Mouse (Mus musculus): ENCODE results near the gene Wfikkn1. TPM values are rescaled to one million over a fixed set of nuclear protein-coding genes. Genes with fewer than 3 reads are reported as not detected.

Wfikkn1 gene
- total RNA-seq (2023; ENCODE audit: inconsistent age), result 5.7 to 6.6 TPM (median 6.0 TPM) in 4 replicates

DNA sequence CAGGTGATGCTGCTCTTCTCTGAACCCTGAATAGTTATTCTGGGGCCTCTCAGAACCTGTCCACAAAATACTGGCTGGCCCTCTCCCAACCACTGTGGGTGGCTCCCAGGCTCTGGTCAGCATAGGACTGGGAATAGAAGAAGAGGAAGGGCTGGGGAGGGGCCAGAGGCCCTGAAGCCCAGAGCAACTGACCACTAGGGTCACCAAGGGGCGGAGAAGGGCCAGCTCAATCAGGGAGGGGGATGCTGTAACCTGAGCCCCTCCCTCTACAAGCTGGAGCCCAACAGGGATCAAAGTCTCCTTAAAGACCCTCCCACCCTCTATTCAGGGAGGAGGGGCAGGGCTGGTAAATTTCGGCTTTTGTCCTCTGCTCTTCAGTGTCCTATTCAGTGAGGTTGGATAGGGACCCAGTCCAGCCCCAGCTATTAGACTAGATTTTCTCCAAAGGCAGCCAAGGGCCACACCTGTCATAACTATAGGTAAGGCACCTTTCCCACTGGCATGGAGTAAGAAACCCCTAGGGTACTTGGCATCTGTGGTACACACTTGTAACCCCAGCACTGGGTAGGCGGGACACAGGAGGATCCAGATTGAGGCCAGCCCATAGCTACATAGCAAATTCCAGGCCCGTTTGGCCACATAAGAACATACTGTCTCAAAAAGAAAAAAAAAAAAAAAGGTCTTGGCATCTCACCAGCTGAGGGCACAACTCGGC is at the start of gene Wfikkn1:
Gene Wfikkn1, minus strand, starts transcription at position 663 of the 715 bp plus-strand sequence.

DNA sequence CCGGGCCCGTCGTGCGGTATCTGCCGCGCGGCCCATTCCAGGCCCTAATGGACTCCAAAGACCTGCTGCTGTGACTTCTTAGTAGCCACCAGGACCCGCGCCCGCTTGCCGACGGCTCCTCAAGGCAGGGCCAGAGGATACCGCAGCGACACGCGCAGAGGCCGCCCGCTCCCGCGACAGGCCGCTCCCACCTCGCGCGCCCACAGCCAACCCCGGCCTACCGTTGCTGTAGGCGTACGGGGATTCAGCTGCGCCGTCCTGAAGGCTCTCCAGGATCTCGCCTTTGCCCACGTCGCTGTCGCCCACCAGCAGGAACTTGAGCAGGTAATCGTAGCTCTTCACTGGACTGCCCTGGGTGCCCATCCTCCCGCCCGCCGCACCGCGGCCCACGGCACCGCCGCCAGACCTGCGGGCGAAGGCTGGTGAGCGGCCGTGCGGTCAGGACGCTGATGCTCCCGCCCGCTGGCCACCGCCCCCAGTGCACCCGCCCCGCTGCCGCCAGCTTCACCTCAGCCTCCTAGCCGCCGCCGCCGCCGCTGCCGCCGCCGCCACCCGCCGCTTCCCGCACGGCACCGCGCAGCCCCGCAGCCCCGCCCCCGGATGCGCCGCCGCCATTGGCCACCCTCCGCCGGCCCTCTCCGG is 38.6 kb upstream of the Wfikkn1 start, which contains the start of gene Rab40c:
Gene Rab40c, minus strand, starts transcription at position 584 of the 642 bp plus-strand sequence.

DNA sequence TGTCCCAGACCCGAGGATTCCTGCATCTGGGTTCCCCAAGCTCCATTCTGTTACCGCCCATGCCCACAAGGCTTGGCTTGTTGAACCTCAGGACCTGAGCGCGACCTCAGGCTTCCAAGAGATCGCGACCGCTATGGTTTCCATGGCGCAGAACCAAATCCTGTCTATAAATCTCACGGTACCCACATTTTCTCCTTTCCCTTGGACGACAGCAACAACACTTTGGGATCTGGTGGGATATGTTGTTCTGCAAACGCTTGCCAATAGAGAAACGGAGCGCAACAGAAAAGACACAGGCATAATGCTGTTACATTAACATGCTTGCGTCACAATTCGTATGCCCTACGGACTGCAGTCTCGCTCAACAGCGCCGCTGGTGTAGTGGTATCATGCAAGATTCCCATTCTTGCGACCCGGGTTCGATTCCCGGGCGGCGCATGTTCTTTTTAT is 5.9 kb downstream of the Wfikkn1 start, which contains the start of gene Mettl26:
Gene Mettl26, plus strand, starts transcription at position 354 of the 450 bp plus-strand sequence.

DNA sequence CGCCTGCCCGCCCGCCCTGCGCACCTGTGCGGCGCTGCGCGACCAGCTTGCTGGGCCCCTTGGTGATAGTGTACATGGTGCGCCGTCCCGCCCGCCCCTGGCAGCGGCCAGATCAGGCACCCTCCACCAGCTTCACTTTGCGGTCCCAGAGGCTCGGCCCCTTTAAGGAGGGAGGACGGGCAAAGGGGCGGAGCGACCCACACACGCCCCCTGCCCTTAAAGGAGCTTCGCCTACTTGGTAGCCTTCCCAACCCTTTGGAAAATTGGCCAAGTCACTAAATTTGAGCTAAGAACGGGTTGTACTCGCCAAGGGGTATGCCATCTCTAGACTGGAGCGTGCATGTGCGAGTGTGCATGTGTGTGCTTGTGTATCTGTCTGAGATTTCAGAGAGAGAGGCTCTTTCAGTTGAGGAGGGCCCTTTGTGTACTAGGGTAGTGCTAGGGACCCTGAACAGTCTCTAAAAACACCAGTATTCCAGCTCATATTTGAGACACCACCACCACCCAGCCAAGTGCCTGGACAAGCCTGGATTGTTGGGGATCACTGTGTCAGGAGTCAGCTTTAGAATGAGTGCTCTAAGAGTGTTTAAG is 12.0 kb downstream of the Wfikkn1 start, which contains the start of gene Mcrip2:
Gene Mcrip2, minus strand, starts transcription at position 164 of the 591 bp plus-strand sequence.

DNA sequence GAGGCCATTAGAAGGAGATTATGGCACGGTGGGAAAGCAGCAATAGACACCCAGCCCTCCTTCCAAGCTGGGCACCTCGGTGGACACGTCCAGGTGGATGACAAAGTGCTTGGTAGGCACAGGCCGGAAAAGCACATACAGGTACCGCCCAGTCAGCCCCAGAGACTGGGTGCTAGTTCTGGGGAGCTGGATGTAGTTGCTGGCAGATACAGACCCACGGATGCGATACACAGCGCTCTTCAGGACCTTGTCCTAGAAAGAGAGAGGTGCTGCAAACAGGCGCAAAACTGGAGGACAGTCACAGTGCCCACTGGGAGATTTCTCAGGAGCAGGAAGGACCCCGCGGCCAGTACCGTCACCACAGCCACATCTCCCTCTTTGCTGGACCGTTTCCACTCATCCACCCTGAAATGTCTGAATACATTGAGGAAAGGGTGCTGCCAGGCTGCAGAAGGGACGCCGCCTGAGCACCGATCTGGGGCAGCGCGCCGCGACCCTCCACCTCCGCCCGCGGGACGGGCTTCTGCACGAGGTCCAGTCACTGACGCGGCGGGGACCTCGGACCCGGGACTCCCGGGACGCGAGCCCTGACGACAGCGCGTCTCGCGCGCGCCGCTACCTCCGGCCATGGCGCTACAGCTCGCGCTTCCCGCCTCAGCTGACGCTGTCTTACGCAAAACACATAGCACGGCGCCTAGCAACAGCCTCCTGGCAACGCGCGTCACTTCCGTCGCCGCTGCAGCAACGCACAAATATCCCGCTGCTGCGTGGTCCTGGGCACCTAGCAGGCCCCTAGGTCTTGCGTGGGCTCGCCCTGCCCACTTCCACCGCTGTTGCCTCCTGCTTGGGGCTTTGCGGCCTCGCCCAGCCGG is 19.6 kb downstream of the Wfikkn1 start, which contains the start of gene Wdr90:
Gene Wdr90, minus strand, starts transcription at position 670 of the 872 bp plus-strand sequence.

DNA sequence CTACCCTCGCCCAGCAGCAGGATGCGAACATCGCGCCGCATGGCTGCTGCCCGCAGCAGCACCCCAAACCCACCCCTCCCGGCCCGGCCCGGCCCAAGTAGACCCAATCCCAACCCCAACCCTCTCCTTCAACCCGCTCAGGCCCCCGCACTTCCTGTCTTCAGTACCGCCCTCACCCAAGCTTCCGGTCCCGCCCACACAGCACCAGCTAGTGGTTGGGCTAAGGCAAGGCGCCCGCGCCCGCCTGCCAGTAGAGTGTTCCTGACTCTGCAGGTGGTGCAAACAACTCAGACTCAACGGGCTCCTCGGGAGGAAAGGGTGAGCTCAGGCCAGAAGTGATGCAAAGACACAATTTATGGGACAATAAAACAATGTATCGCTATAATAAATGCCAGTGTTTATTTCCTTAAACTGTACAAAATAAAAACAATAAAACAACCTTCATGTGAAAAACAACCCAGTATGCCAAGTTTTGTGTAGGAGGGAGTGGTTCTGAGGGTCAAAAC is 36.2 kb downstream of the Wfikkn1 start, which contains the start of gene Rhot2:
Gene Rhot2, minus strand, starts transcription at position 456 of the 506 bp plus-strand sequence.

DNA sequence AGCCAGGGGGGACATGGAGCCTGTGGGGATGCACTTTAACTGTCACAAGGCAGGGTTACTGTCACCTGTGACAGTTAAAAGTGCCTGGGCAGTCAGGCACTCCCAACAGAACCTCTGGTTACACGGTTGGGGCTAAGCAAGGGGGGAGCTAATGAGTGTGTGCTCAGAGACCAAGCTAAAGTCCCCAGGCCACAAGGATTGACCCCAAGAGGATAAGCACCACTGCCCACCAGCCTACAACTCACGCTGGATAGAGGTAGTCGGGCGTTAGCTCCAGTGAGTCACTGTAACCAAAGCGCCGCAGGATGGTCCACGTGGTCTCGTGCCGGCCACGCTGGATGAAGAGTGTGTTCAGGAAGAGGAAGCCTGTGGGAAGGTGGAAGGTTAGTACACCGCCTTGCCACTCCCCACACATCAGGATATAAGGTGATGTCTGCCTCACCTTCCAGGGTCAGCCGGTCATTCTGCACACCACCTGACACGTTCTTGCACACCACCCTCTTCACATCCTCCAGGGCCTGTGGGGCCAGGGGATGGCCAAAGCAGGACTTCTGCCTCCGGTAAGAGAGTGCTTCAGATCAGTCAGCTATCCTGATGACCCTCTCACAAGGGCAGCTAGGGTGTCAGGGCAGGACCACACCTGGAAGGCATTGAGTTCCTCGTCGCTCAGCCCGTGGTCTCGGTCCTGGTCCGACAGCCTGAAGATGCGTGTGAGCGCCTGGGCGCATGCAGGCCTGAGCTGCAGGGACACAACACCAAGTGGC is 39.4 kb downstream of the Wfikkn1 start, which contains the start of gene Gm20683:
Gene Gm20683, minus strand, starts transcription at position 647 of the 764 bp plus-strand sequence.

DNA sequence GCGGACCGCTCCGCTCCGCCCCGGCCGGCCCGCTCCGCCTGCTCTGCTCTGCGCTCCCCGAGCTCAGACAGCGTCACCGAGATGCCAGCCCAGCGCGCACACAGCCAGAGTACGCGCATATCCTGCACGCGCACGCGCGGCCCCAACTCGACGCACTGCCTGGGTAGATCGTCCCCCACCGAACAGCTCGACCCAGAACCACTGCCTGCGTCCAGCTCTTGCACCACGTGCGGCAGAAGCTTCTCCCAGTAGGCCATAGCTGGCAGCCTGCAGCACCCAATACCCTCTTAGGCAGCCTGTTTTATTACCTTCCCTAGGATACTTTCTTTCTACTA is 43.6 kb downstream of the Wfikkn1 start, which contains the start of gene Rhbdl1:
Gene Rhbdl1, minus strand, starts transcription at position 220 of the 335 bp plus-strand sequence.

DNA sequence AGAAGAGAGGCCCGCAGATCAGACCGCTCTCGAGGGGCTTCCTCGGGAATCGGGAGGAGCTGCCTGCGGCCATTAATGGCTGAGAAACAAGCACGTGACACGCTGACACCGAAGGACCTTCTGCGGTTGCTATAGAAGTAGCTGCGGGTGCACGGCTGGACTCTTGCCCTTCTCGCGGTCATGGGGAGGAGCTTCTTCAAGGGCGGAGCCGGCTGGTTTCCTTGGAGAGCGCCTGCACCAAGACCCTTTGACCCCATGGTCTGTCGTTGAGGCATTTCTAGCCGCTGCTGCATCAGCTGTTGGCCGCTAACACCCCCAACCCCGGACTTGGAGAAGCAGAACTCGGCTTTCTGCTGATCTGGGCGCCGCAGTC is 47.4 kb downstream of the Wfikkn1 start, which contains the start of gene Stub1:
Gene Stub1, minus strand, starts transcription at position 114 of the 373 bp plus-strand sequence.

DNA sequence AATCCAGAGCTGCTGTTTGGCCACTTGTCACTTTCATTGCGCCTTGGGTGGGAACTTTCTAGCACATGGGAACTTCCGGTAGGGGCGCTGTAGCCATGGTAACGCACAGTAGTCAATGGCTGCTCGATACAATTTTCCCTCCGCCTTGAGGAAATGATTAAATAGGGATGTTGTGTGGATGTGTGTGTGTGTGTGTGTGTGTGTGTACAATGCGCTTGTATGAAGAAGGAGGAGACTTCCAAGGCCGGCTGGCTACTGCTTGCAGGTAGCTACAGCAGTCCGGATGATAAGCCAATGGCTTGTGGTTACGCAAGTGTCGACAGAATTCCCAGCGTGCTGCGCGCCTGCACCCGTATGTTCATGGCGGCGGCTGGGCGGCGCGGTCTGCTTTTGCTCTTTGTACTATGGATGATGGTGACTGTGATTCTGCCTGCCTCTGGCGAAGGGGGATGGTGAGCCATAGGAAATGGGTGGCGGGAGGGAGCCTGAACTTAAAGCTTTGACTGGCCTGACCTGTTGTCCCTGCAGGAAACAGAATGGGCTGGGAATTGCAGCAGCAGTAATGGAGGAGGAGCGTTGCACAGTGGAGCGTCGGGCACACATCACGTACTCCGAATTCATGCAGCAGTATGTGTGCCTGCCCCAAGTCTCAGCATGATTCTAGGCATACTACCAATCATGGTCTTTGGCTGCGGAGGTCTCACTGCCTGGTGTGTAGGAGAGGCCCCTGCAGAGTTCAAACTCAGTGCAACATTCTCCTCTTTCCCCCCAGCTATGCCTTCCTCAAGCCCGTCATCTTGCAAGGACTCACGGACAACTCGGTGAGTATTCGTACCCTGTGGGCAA is 51.7 kb downstream of the Wfikkn1 start, which contains the start of gene Jmjd8:
Gene Jmjd8, plus strand, starts transcription at position 156 of the 846 bp plus-strand sequence.

Other genes with a start within 250 kb of the Wfikkn1 start
- not detected in 4 replicates for gene Gng13, start 163.7 kb downstream of the Wfikkn1 start, total RNA-seq (2023; ENCODE audit: inconsistent age)
- gene Chtf18, start 153.4 kb downstream of the Wfikkn1 start, total RNA-seq (2023; ENCODE audit: inconsistent age), result 6.4 to 12.4 TPM (median 8.6 TPM) in 4 replicates
- 5.2 to 7.4 TPM (median 7.3 TPM) in 4 replicates for gene Rpusd1, start 153.2 kb downstream of the Wfikkn1 start, total RNA-seq (2023; ENCODE audit: inconsistent age)
- gene Mslnl, start 144.8 kb downstream of the Wfikkn1 start, total RNA-seq (2023; ENCODE audit: inconsistent age), result not detected in 4 replicates
- 1.6 TPM in 1 of 4 replicates, not detected in the others for gene Msln, start 126.5 kb downstream of the Wfikkn1 start, total RNA-seq (2023; ENCODE audit: inconsistent age)
- 27.3 to 40.0 TPM (median 36.0 TPM) in 4 replicates for gene Narfl, start 107.1 kb downstream of the Wfikkn1 start, total RNA-seq (2023; ENCODE audit: inconsistent age)
- 16.0 to 24.2 TPM (median 19.1 TPM) in 4 replicates for gene Haghl, start 95.2 kb downstream of the Wfikkn1 start, total RNA-seq (2023; ENCODE audit: inconsistent age)
- not detected in 4 replicates for gene Ccdc78, start 94.3 kb downstream of the Wfikkn1 start, total RNA-seq (2023; ENCODE audit: inconsistent age)
- 46.3 to 58.4 TPM (median 50.0 TPM) in 4 replicates for gene Fam173a, start 88.0 kb downstream of the Wfikkn1 start, total RNA-seq (2023; ENCODE audit: inconsistent age)
- 1.5 TPM in 1 of 4 replicates, not detected in the others for gene AC134908.4, start 85.2 kb downstream of the Wfikkn1 start, total RNA-seq (2023; ENCODE audit: inconsistent age)
- gene Metrn, start 83.7 kb downstream of the Wfikkn1 start, total RNA-seq (2023; ENCODE audit: inconsistent age), result 10.2 to 15.1 TPM (median 13.2 TPM) in 4 replicates
- not detected in 4 replicates for gene Fbxl16, start 71.8 kb downstream of the Wfikkn1 start, total RNA-seq (2023; ENCODE audit: inconsistent age)
- 17.0 to 23.5 TPM (median 22.7 TPM) in 4 replicates for gene Wdr24, start 57.2 kb downstream of the Wfikkn1 start, total RNA-seq (2023; ENCODE audit: inconsistent age)
- 26.8 to 30.2 TPM (median 29.3 TPM) in 4 replicates for gene Jmjd8, start 52.0 kb downstream of the Wfikkn1 start, total RNA-seq (2023; ENCODE audit: inconsistent age)
- 62.5 to 74.1 TPM (median 64.8 TPM) in 4 replicates for gene Stub1, start 47.5 kb downstream of the Wfikkn1 start, total RNA-seq (2023; ENCODE audit: inconsistent age)
- 0.84 to 2.9 TPM (median 1.9 TPM) in 4 replicates for gene Rhbdl1, start 43.6 kb downstream of the Wfikkn1 start, total RNA-seq (2023; ENCODE audit: inconsistent age)
- gene Gm20683, start 39.1 kb downstream of the Wfikkn1 start, total RNA-seq (2023; ENCODE audit: inconsistent age), result 3.4 to 4.4 TPM (median 3.6 TPM) in 4 replicates
- 61.4 to 71.1 TPM (median 69.6 TPM) in 4 replicates for gene Rhot2, start 36.0 kb downstream of the Wfikkn1 start, total RNA-seq (2023; ENCODE audit: inconsistent age)
- gene Wdr90, start 19.4 kb downstream of the Wfikkn1 start, total RNA-seq (2023; ENCODE audit: inconsistent age), result 33.3 to 45.0 TPM (median 38.3 TPM) in 4 replicates
- 0.69 to 3.3 TPM (median 3.0 TPM) in 3 of 4 replicates, not detected in the other for gene Mcrip2, start 12.1 kb downstream of the Wfikkn1 start, total RNA-seq (2023; ENCODE audit: inconsistent age)
- gene Mettl26, start 5.8 kb downstream of the Wfikkn1 start, total RNA-seq (2023; ENCODE audit: inconsistent age), result 24.4 to 27.9 TPM (median 26.1 TPM) in 4 replicates
- 20.9 to 25.3 TPM (median 23.0 TPM) in 4 replicates for gene Rab40c, start 38.9 kb upstream of the Wfikkn1 start, total RNA-seq (2023; ENCODE audit: inconsistent age)
- gene Pigq, start 64.1 kb upstream of the Wfikkn1 start, total RNA-seq (2023; ENCODE audit: inconsistent age), result 75.7 to 84.9 TPM (median 77.1 TPM) in 4 replicates
- gene Nhlrc4, start 64.1 kb upstream of the Wfikkn1 start, total RNA-seq (2023; ENCODE audit: inconsistent age), result not detected in 4 replicates
- gene A930017K11Rik, start 71.7 kb upstream of the Wfikkn1 start, total RNA-seq (2023; ENCODE audit: inconsistent age), result 0.21 TPM in 1 of 4 replicates, not detected in the others
- 35.7 to 39.1 TPM (median 38.2 TPM) in 4 replicates for gene Capn15, start 104.9 kb upstream of the Wfikkn1 start, total RNA-seq (2023; ENCODE audit: inconsistent age)
- gene Rab11fip3, start 188.7 kb upstream of the Wfikkn1 start, total RNA-seq (2023; ENCODE audit: inconsistent age), result 9.1 to 12.2 TPM (median 10.4 TPM) in 4 replicates
- gene Decr2, start 209.5 kb upstream of the Wfikkn1 start, total RNA-seq (2023; ENCODE audit: inconsistent age), result 4.8 to 6.3 TPM (median 5.3 TPM) in 4 replicates
- 0.72 to 1.2 TPM (median 1.0 TPM) in 4 replicates for gene Nme4, start 214.7 kb upstream of the Wfikkn1 start, total RNA-seq (2023; ENCODE audit: inconsistent age)
- 21.2 to 26.2 TPM (median 23.0 TPM) in 4 replicates for gene Tmem8, start 232.4 kb upstream of the Wfikkn1 start, total RNA-seq (2023; ENCODE audit: inconsistent age)
- gene Mrpl28, start 242.6 kb upstream of the Wfikkn1 start, total RNA-seq (2023; ENCODE audit: inconsistent age), result 42.4 to 57.1 TPM (median 53.7 TPM) in 4 replicates